Mouse (Mus musculus) ES-E14 (cell line): Measurements from ENCODE around the gene Stub1. TPM values are rescaled to one million over a fixed set of nuclear protein-coding genes. Genes with fewer than 3 reads are reported as not detected.
A peak's percentile ranks its signal among the peaks of the same experiment; 100 is the strongest.
"Not testable (repeated sequence)": the region's sequence is repeated elsewhere in the genome, so short reads cannot be mapped to it uniquely, and the experiment has no call there.

Source experiments
- DNase-seq: peaks from one replicate; pipeline ENCODE4 v3.0.0-alpha.2; 2013; ENCODE audit warnings: low read depth, low spot score
- H3K27ac ChIP-seq: 2 replicates; pipeline ENCODE4 v1.5.1; 2012; ENCODE audit warnings: low read depth, mild to moderate bottlenecking, low read length, moderate library complexity, mixed read lengths; ENCODE audit not compliant: poor library complexity, insufficient read depth, severe bottlenecking
- H3K36me3 ChIP-seq: 2 replicates; pipeline ENCODE4 v1.6.1; 2012; ENCODE audit warnings: mild to moderate bottlenecking, low read length, moderate library complexity, mixed read lengths; ENCODE audit not compliant: control insufficient read depth, poor library complexity, insufficient read depth, severe bottlenecking
- H3K4me1 ChIP-seq, 2 experiments: fragments of 150-350 bp in 1 of 2; sonication (generic) in 1 of 2; 2 replicates each; pipeline ENCODE4 v1.6.1; 2012; ENCODE audit warnings: low read length in 2 of 2, mild to moderate bottlenecking in 1 of 2, mixed read lengths in 1 of 2; ENCODE audit not compliant: control insufficient read depth in 2 of 2, insufficient read depth in 2 of 2, poor library complexity in 1 of 2
- H3K4me3 ChIP-seq, 2 experiments: fragments of 150-350 bp in 1 of 2; sonication (generic) in 1 of 2; 2 replicates each; pipeline ENCODE4 v1.5.1; 2012; ENCODE audit warnings: low read length in 2 of 2, low read depth in 1 of 2, mild to moderate bottlenecking in 1 of 2, mixed read lengths in 1 of 2; ENCODE audit not compliant: insufficient read depth in 1 of 2, poor library complexity in 1 of 2, severe bottlenecking in 1 of 2
- H3K9ac ChIP-seq: 2 replicates; pipeline ENCODE4 v1.6.1; 2012; ENCODE audit warnings: low read depth, mild to moderate bottlenecking, low read length, mixed read lengths; ENCODE audit not compliant: poor library complexity, insufficient read depth, severe bottlenecking
- H3K9me3 ChIP-seq: fragments of 150-350 bp; sonication (generic); 2 replicates; pipeline ENCODE4 v1.6.1; 2012; ENCODE audit warnings: low read depth, mild to moderate bottlenecking, low read length; ENCODE audit not compliant: control insufficient read depth, insufficient read depth
- CHD2 ChIP-seq: IDR thresholded peaks from 2 replicates; pipeline ENCODE4 v1.6.1; 2014; ENCODE audit warnings: mild to moderate bottlenecking, low read depth, low read length, inconsistent platforms
- HCFC1 ChIP-seq: IDR thresholded peaks from 2 replicates; pipeline ENCODE4 v1.6.1; 2012; ENCODE audit warnings: low read length, inconsistent platforms, borderline replicate concordance; ENCODE audit not compliant: insufficient read depth
- MAFK ChIP-seq: IDR thresholded peaks from 2 replicates; pipeline ENCODE4 v1.6.1; 2014; ENCODE audit warnings: mild to moderate bottlenecking, low read depth, low read length, inconsistent platforms; ENCODE audit not compliant: insufficient read depth
- ZC3H11A ChIP-seq: IDR thresholded peaks from 2 replicates; pipeline ENCODE4 v1.6.1; 2012; ENCODE audit warnings: low read depth, mild to moderate bottlenecking, inconsistent platforms, low read length, borderline replicate concordance
- ZNF384 ChIP-seq: IDR thresholded peaks from 2 replicates; pipeline ENCODE4 v1.6.1; 2012; ENCODE audit warnings: low read depth, low read length, inconsistent platforms
- in situ Hi-C, 2 experiments: fragments of 600-800 bp; cut with MboI; formaldehyde crosslinking; loops; one replicate each; pipeline ENCODE4 v1.15.1; 2025; ENCODE audit warnings: low sequenced_read_pairs in 2 of 2, inconsistent platforms in 1 of 2; ENCODE audit not compliant: unreplicated experiment in 2 of 2
- total RNA-seq: library from RNA; depleted of rRNA; stranded (reverse); fragments of 300-350 nt; gene quantifications from 2 replicates; pipeline ENCODE4 v1.2.3, GENCODE M21; 2012

Gene Stub1
- total RNA-seq, 1 experiment = 161 TPM

DNA sequence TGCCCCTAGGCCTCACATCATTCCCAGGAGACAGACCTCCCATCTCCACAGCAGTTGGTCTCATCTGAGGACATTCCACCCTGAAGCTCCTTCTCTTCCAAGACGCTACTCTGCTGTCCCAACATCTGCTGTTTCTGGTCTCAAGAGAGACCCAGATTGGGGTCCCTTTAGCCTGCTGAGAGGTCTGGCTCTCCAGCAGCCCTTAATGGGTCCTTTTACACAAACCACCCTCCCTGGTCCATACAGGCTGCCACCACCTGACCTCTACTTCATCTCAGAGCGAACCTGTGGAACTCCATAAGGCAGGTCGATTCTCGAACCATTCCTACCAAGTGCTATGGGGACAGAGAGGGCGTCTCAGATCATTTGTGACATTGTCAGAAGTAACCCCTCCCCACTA is 25.2 kb downstream of the Stub1 start:
- Histone ChIP-seq H3K9ac (no peak overlapping the region), H3K4me3 (peak overlapping the region; percentile 68 to 76; a peak in 2 of 4 replicates), H3K9me3 (no peaks in the 10 kb centered on the region), H3K4me1 (peaks cover 0 to 8% of the 10 kb centered on the region in 2 experiments; a peak in 2 of 4 replicates), H3K36me3 (no peaks in the 10 kb centered on the region), H3K27ac (no peak overlapping the region)
- TF ChIP-seq HCFC1 (no peak), ZNF384 (no peak), CHD2 (no peak), MAFK (no peak)
- in situ Hi-C loops = no loop called here
- no peak for DNase-seq

DNA sequence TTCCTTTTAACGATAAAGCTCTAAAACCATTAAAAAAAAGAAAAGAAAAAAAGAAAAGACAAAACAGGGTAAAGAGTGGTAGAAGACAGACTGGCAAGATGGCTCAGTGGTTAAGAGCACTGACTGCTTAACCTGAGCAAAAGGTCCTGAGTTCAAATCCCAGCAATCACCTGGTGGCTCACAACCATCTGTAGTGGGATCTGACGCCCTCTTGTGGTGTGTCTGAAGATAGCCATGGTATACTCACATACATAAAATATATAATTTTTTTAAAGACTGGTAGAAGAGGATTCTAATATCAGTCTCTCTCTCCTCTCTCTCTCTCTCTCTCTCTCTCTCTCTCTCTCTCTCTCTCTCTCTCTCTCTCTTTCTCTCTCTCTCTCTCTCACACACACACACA is 25.8 kb downstream of the Stub1 start:
- DNase-seq, H3K4me1 ChIP-seq, H3K27ac ChIP-seq, H3K9me3 ChIP-seq, H3K36me3 ChIP-seq, in situ Hi-C loops, H3K4me3 ChIP-seq, H3K9ac ChIP-seq: not testable (repeated sequence)

DNA sequence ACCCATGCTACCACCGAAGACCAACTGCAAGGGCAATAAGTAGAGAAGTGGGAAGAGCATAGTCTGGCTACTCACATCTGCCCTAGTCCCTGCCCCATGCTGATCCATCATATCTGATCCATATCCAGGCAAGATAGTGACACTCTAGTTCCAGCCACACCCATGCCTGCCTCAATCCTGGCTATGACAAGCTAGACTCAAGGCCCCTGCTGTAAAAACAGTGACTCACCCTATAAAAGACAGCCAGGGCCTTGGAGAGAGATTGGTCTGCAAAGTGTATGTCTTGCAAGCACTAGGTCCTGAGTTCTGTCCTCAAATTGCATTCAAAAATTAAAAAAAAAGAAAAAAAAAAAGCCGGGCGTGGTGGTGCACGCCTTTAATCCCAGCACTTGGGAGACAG is 26.7 kb downstream of the Stub1 start:
- in situ Hi-C loops = no loop called here
- Histone ChIP-seq H3K36me3 (no peaks in the 10 kb centered on the region), H3K4me3 (no peak overlapping the region), H3K4me1 (peaks cover 0 to 8% of the 10 kb centered on the region in 2 experiments; a peak in 2 of 4 replicates), H3K9ac (no peak overlapping the region), H3K9me3 (no peaks in the 10 kb centered on the region), H3K27ac (no peak overlapping the region)
- no peak for DNase-seq
- TF ChIP-seq MAFK (no peak), ZNF384 (no peak), ZC3H11A (no peak), HCFC1 (no peak), CHD2 (no peak)

DNA sequence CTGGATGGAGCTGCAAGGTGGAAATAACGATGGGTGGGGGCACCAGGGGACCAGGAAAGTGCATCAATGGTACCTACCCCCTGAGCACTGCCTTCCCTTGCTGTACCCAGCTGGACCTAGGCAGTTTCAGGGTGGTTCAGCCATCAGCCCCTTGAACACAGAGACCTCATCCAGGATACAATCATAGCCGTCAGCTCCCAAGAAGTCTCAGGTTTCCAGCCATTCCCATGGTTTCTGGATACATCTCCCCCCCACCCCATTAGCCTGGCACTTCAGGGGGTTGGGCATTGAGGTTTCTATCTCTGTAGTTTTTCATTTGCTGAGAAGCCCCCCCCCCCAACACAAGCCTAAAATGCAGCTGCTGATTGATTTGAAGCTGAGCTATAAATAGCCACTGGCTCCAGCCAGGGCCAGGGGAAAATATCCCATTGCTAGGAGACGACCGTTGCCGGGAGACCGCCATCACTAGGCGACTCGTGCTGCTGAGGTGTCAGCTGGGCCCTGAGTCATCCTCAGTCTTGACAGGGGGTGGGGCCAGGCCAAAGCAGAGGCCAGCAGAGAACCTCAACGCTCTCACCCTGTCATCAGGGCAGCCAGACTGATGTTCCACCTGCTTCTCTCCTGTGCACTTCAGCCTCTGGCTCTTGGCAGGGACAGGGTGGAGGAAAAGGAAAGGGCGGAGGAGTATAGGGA is 30.2 kb downstream of the Stub1 start:
- no peak overlapping the region for H3K27ac ChIP-seq
- DNase-seq = no peak
- peaks cover 0 to 3% of the 10 kb centered on the region in 2 experiments; a peak in 1 of 4 replicates for H3K4me1 ChIP-seq
- H3K4me3 ChIP-seq = no peak overlapping the region
- no peaks in the 10 kb centered on the region for H3K36me3 ChIP-seq
- no peak for TF ChIP-seq CHD2
- TF ChIP-seq MAFK = no peak
- TF ChIP-seq ZNF384 = no peak
- no peak for TF ChIP-seq ZC3H11A
- no peak for TF ChIP-seq HCFC1
- in situ Hi-C loops = no loop called here
- H3K9me3 ChIP-seq = no peaks in the 10 kb centered on the region
- H3K9ac ChIP-seq = no peak overlapping the region

DNA sequence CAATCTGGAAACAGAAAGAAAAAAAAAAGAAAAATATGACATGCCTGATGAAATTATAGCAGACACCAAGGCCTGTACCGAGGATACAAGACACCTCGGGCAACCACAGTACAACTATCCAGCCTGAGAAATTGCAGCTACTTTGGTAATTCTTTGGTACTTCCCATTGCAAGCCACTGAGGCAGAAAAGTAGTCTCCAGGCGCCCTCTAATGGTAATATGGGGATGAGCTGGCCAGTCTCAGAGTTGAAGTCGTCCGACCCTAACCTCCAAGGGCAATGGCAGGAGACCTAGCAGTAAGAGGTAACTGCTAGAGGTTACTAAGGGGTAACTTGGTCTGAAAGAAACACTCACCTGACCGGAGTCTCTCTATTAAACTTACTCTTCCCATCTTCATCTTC is 32.2 kb downstream of the Stub1 start:
- in situ Hi-C loops = no loop called here
- peaks cover 3% of the 10 kb centered on the region in 2 experiments; a peak in 2 of 4 replicates for H3K4me1 ChIP-seq
- TF ChIP-seq ZC3H11A (peak; percentile 97), MAFK (no peak), CHD2 (no peak), ZNF384 (no peak), HCFC1 (no peak)
- H3K4me3 ChIP-seq = no peak overlapping the region
- no peaks in the 10 kb centered on the region for H3K36me3 ChIP-seq
- H3K9ac ChIP-seq = no peak overlapping the region
- no peak for DNase-seq
- no peaks in the 10 kb centered on the region for H3K9me3 ChIP-seq
- H3K27ac ChIP-seq = no peak overlapping the region
